Mouse (Mus musculus): ENCODE measurements at regions not wholly inside any gene's neighbourhood (a gene's known extent, or its start where the extent isn't known, plus 50 kb on each side); places are given as distances from the start of the nearest gene placed in this dataset.

- Histone ChIP-seq H3K27ac (ENCODE audit: insufficient read depth, low read depth, low read length) (no peak overlapping the region), H3K4me1 (ENCODE audit: control insufficient read depth, insufficient read depth, low read length) (no peaks in the 10 kb centered on the region), H3K4me3 (ENCODE audit: insufficient read depth, low read length) (no peak overlapping the region)
- no peak for TF ChIP-seq POLR2A (IDR thresholded peaks at IDR 0.05; ENCODE audit: borderline replicate concordance, low read depth, low read length)
- no peak for TF ChIP-seq CTCF (IDR thresholded peaks at IDR 0.05; ENCODE audit: low read depth, low read length)
These were observed 172.0 kb downstream of the Dcdc2c start for GRCm38 (mm10) chr12:28380203-28380602.

GRCm38 (mm10) chr12:28377968-28378367 is 174.2 kb downstream of the Dcdc2c start:
- Histone ChIP-seq H3K4me1 (ENCODE audit: control insufficient read depth, insufficient read depth, low read length) (no peaks in the 10 kb centered on the region), H3K4me3 (ENCODE audit: insufficient read depth, low read length) (no peak overlapping the region), H3K27ac (ENCODE audit: insufficient read depth, low read depth, low read length) (no peak overlapping the region)
- no peak for TF ChIP-seq POLR2A (IDR thresholded peaks at IDR 0.05; ENCODE audit: borderline replicate concordance, low read depth, low read length)
- TF ChIP-seq CTCF (IDR thresholded peaks at IDR 0.05; ENCODE audit: low read depth, low read length): no peak

GRCm38 (mm10) chr12:28377373-28377772 is 174.8 kb downstream of the Dcdc2c start:
- H3K4me1 ChIP-seq (ENCODE audit: control insufficient read depth, insufficient read depth, low read length): no peaks in the 10 kb centered on the region
- no peak for TF ChIP-seq CTCF (IDR thresholded peaks at IDR 0.05; ENCODE audit: low read depth, low read length)
- no peak for TF ChIP-seq POLR2A (IDR thresholded peaks at IDR 0.05; ENCODE audit: borderline replicate concordance, low read depth, low read length)
- H3K4me3 ChIP-seq (ENCODE audit: insufficient read depth, low read length): no peak overlapping the region
- no peak overlapping the region for H3K27ac ChIP-seq (ENCODE audit: insufficient read depth, low read depth, low read length)

- H3K4me1 ChIP-seq (ENCODE audit: control insufficient read depth, insufficient read depth, low read length): no peaks in the 10 kb centered on the region
- H3K27ac ChIP-seq (ENCODE audit: insufficient read depth, low read depth, low read length): no peak overlapping the region
- no peak overlapping the region for H3K4me3 ChIP-seq (ENCODE audit: insufficient read depth, low read length)
- TF ChIP-seq POLR2A (IDR thresholded peaks at IDR 0.05; ENCODE audit: borderline replicate concordance, low read depth, low read length): no peak
- TF ChIP-seq CTCF (IDR thresholded peaks at IDR 0.05; ENCODE audit: low read depth, low read length): no peak
These were observed 175.4 kb downstream of the Dcdc2c start for GRCm38 (mm10) chr12:28376770-28377169.

GRCm38 (mm10) chr12:28365304-28365703 is 186.9 kb downstream of the Dcdc2c start:
- Histone ChIP-seq H3K4me1 (ENCODE audit: control insufficient read depth, insufficient read depth, low read length) (no peaks in the 10 kb centered on the region), H3K4me3 (ENCODE audit: insufficient read depth, low read length) (no peak overlapping the region), H3K27ac (ENCODE audit: insufficient read depth, low read depth, low read length) (no peak overlapping the region)
- TF ChIP-seq CTCF (IDR thresholded peaks at IDR 0.05; ENCODE audit: low read depth, low read length): no peak
- TF ChIP-seq POLR2A (IDR thresholded peaks at IDR 0.05; ENCODE audit: borderline replicate concordance, low read depth, low read length): no peak

- TF ChIP-seq CTCF (IDR thresholded peaks at IDR 0.05; ENCODE audit: low read depth, low read length) (no peak), POLR2A (IDR thresholded peaks at IDR 0.05; ENCODE audit: borderline replicate concordance, low read depth, low read length) (no peak)
- no peaks in the 10 kb centered on the region for H3K4me1 ChIP-seq (ENCODE audit: control insufficient read depth, insufficient read depth, low read length)
- no peak overlapping the region for H3K27ac ChIP-seq (ENCODE audit: insufficient read depth, low read depth, low read length)
- H3K4me3 ChIP-seq (ENCODE audit: insufficient read depth, low read length): no peak overlapping the region
These were observed 193.4 kb downstream of the Dcdc2c start for GRCm38 (mm10) chr12:28358737-28359333.

GRCm38 (mm10) chr12:28357764-28358163 is 194.4 kb downstream of the Dcdc2c start:
- H3K27ac ChIP-seq (ENCODE audit: insufficient read depth, low read depth, low read length): no peak overlapping the region
- TF ChIP-seq CTCF (IDR thresholded peaks at IDR 0.05; ENCODE audit: low read depth, low read length): no peak
- no peak for TF ChIP-seq POLR2A (IDR thresholded peaks at IDR 0.05; ENCODE audit: borderline replicate concordance, low read depth, low read length)
- no peak overlapping the region for H3K4me3 ChIP-seq (ENCODE audit: insufficient read depth, low read length)
- no peaks in the 10 kb centered on the region for H3K4me1 ChIP-seq (ENCODE audit: control insufficient read depth, insufficient read depth, low read length)

- H3K4me1 ChIP-seq (ENCODE audit: control insufficient read depth, insufficient read depth, low read length): no peaks in the 10 kb centered on the region
- no peak overlapping the region for H3K4me3 ChIP-seq (ENCODE audit: insufficient read depth, low read length)
- no peak for TF ChIP-seq POLR2A (IDR thresholded peaks at IDR 0.05; ENCODE audit: borderline replicate concordance, low read depth, low read length)
- TF ChIP-seq CTCF (IDR thresholded peaks at IDR 0.05; ENCODE audit: low read depth, low read length): no peak
- H3K27ac ChIP-seq (ENCODE audit: insufficient read depth, low read depth, low read length): no peak overlapping the region
These were observed 199.1 kb downstream of the Dcdc2c start for GRCm38 (mm10) chr12:28353140-28353539.

- Histone ChIP-seq H3K27ac (ENCODE audit: insufficient read depth, low read depth, low read length) (no peak overlapping the region), H3K4me3 (ENCODE audit: insufficient read depth, low read length) (no peak overlapping the region), H3K4me1 (ENCODE audit: control insufficient read depth, insufficient read depth, low read length) (no peaks in the 10 kb centered on the region)
- no peak for TF ChIP-seq CTCF (IDR thresholded peaks at IDR 0.05; ENCODE audit: low read depth, low read length)
- TF ChIP-seq POLR2A (IDR thresholded peaks at IDR 0.05; ENCODE audit: borderline replicate concordance, low read depth, low read length): no peak
These were observed 199.6 kb downstream of the Dcdc2c start for GRCm38 (mm10) chr12:28352571-28352970.

- no peaks in the 10 kb centered on the region for H3K4me1 ChIP-seq (ENCODE audit: control insufficient read depth, insufficient read depth, low read length)
- no peak for TF ChIP-seq CTCF (IDR thresholded peaks at IDR 0.05; ENCODE audit: low read depth, low read length)
These were observed 209.5 kb downstream of the Dcdc2c start for GRCm38 (mm10) chr12:28342735-28343134.

GRCm38 (mm10) chr12:28332591-28332990 is 219.6 kb downstream of the Dcdc2c start:
- no peak overlapping the region for H3K27ac ChIP-seq (ENCODE audit: insufficient read depth, low read depth, low read length)
- H3K4me3 ChIP-seq (ENCODE audit: insufficient read depth, low read length): no peak overlapping the region
- no peaks in the 10 kb centered on the region for H3K4me1 ChIP-seq (ENCODE audit: control insufficient read depth, insufficient read depth, low read length)
- TF ChIP-seq CTCF (IDR thresholded peaks at IDR 0.05; ENCODE audit: low read depth, low read length) (no peak), POLR2A (IDR thresholded peaks at IDR 0.05; ENCODE audit: borderline replicate concordance, low read depth, low read length) (no peak)

More at GRCm38 (mm10) chr12:28342735-28343134, 209.5 kb downstream of the Dcdc2c start:
- H3K27ac ChIP-seq (ENCODE audit: insufficient read depth, low read depth, low read length): no peak overlapping the region
- no peak overlapping the region for H3K4me3 ChIP-seq (ENCODE audit: insufficient read depth, low read length)

All from bone marrow macrophage, adult 2 months (primary cell).